Mouse (Mus musculus) testis, adult 2 months (tissue): Measurements from ENCODE around the gene Sec1.

Experiments used
- CTCF ChIP-seq: fragments of 200-500 bp; IDR thresholded peaks from 2 replicates; pipeline ENCODE4 v1.5.1; 2012; ENCODE audit warnings: low read depth, mild to moderate bottlenecking, inconsistent platforms, low read length, moderate library complexity; ENCODE audit not compliant: control insufficient read depth, insufficient read depth, insufficient replicate concordance
- POLR2A ChIP-seq: fragments of 200-500 bp; IDR thresholded peaks from 2 replicates; pipeline ENCODE4 v1.6.1; 2012; ENCODE audit warnings: low read depth, mild to moderate bottlenecking, inconsistent platforms, low read length, moderate library complexity; ENCODE audit not compliant: control insufficient read depth

DNA sequence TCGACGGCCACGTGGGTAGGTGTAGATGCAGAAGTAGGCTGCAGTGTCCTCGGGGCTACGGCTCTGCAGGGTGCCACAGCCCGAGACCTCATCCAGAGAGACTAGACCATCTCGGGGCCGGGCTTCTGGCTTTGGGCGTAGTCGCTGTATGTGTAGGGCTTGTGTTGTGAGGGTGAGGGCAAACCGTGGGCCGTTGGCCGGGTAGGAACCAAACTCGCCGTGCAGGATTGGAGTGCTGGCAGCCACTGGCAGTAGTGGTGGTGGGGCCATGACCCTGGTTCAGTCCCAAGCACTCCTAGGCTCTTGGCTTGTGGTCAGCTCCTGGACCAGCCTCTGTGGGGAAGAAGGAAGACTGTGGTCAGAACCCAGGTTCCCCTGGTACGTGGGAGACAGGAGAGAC, 19.2 kb upstream of the Sec1 start:
- no peak for TF ChIP-seq POLR2A
- TF ChIP-seq CTCF = no peak
